Mouse (Mus musculus): Measurements from ENCODE around the gene Tle3. TPM values are rescaled to one million over a fixed set of nuclear protein-coding genes. Genes with fewer than 3 reads are reported as not detected.

Tle3 gene
- polyA plus RNA-seq, 1 experiment from 2014 or later = 7.3 TPM

DNA sequence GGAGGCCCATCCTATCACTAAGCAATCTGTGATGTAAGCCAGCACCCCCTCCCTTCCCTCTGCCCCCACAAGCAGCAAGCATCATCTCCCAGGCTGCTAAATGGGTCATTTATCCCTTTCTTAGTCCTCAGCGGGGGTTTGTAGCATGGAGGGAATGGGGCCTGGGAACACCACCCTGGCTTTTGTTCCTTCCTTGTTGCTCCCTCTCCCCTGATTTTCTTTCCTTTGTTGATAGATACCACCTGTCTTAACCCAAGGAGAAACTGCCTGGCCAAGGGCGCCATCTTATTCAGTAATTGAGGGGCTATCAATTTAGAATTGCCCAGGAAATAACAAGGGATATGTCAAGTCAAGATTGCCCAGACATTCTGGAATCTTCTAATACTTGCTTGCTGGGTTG, 14.1 kb downstream of the Tle3 start:
- Histone ChIP-seq H3K4me3 (no peak overlapping the region), H3K9me3 (replicated peaks) (no peaks in the 10 kb centered on the region), H3K27me3 (peaks cover 100% of the 10 kb centered on the region), H3K4me2 (no peak overlapping the region), H3K36me3 (no peaks in the 10 kb centered on the region), H3K4me1 (replicated peaks) (peaks cover 27% of the 10 kb centered on the region), H3K27ac (no peak overlapping the region), H3K9ac (no peak overlapping the region)
- no peak for ATAC-seq (replicated peaks; ENCODE audit: insufficient number of reproducible peaks, insufficient read depth, low FRiP score, low read depth)
- 84% methylated on average over 2 of the region's 2 CpGs for WGBS

DNA sequence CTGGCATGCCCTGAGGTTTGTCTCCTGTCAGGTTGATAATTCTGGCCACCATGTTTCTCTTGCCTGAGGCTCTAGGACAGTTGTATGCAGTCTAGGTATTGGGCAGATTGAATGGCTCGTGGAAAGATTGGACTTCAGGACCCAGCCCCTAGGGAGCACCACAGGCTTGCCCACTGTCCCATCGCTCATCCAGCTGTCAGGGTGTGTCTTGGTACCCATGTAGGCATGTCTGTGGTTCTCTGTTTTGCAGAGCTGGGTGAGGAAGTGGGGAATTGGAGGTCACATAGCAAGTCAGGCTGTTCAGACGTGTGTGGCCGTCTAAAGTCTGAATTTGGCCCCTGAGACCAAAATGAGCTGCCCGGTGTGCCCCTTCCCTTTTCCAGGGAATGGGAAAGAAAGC, 15.6 kb downstream of the Tle3 start:
- peaks cover 22% of the 10 kb centered on the region for H3K4me1 ChIP-seq (replicated peaks)
- H3K4me2 ChIP-seq = no peak overlapping the region
- H3K36me3 ChIP-seq = no peaks in the 10 kb centered on the region
- no peak overlapping the region for H3K9ac ChIP-seq
- no peak for ATAC-seq (replicated peaks; ENCODE audit: insufficient number of reproducible peaks, insufficient read depth, low FRiP score, low read depth)
- WGBS = 84% methylated on average over 5 of the region's 5 CpGs
- H3K27me3 ChIP-seq = peaks cover 100% of the 10 kb centered on the region
- no peak overlapping the region for H3K27ac ChIP-seq
- H3K9me3 ChIP-seq (replicated peaks) = no peaks in the 10 kb centered on the region
- no peak overlapping the region for H3K4me3 ChIP-seq

DNA sequence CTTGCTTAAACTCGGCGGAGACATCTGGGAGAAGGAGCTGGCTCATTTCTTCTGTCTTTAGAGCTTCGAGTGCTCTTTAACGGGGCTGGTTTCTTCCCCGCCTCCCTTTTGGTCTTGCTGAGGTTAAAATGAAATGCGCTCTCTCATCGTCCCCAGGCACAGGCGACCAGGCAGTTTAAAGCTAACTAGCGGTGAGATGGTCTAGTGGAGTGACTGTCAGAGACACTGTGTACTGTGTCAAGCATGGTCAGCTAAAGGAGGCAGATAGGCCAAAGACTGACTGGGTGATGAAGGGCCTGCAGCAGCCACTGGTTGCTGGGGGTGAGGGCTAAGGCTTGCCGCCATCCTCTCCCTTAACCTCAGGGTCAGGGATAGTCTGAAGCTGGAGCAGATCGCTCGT, 16.0 kb downstream of the Tle3 start:
- H3K9me3 ChIP-seq (replicated peaks) = no peaks in the 10 kb centered on the region

DNA sequence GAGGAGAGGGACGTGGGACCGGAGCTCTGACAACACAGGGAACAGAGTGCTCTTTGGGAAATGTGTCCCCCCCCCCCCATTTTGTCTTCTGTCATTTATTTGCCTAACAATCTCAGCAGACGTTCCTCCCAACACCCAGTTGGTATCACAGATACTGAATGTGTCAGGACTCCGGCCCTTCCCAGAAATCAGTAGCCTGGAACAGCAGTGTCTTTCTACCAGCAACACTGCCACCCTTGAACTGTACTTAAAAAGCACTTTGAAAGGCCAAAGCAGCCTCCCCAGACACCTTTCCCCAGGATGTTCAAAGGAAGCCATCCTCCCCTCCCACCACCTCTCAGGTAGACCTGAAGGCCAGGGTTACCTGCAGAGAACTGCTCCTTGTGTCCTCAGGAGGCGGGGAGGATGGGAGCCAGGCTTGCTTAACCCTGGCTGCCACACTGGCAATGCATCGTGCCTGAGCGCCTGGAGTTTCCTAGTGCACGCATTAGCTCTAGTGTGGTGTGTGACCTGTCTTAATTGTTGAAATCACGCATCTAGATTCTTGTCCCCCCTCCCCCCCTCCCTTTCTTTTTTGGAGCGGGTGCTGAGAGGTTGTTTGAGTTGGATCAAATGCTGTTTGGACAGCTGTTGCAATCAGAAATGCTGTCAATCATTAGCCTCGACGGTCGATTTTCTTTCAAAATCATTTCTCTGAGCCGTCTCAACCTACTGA, 16.7 kb downstream of the Tle3 start:
- no peak for ATAC-seq (replicated peaks; ENCODE audit: insufficient number of reproducible peaks, insufficient read depth, low FRiP score, low read depth)
- Histone ChIP-seq H3K36me3 (no peaks in the 10 kb centered on the region; the same call in 1 of the 2 replicates), H3K4me1 (replicated peaks) (peaks cover 22% of the 10 kb centered on the region), H3K27me3 (peaks cover 99% of the 10 kb centered on the region), H3K9ac (no peak overlapping the region), H3K9me3 (replicated peaks) (no peaks in the 10 kb centered on the region), H3K4me2 (no peak overlapping the region), H3K27ac (no peak overlapping the region), H3K4me3 (no peak overlapping the region)
- 69% methylated on average over 14 of the region's 14 CpGs for WGBS

More for the DNA sequence above, 16.0 kb downstream of the Tle3 start:
- Histone ChIP-seq H3K4me1 (replicated peaks) (peaks cover 22% of the 10 kb centered on the region), H3K27me3 (peaks cover 99% of the 10 kb centered on the region), H3K36me3 (no peaks in the 10 kb centered on the region; the same call in 1 of the 2 replicates), H3K4me3 (no peak overlapping the region), H3K4me2 (no peak overlapping the region), H3K9ac (no peak overlapping the region), H3K27ac (no peak overlapping the region)
- 83% methylated on average over 12 of the region's 12 CpGs for WGBS
- ATAC-seq (replicated peaks; ENCODE audit: insufficient number of reproducible peaks, insufficient read depth, low FRiP score, low read depth) = no peak

DNA sequence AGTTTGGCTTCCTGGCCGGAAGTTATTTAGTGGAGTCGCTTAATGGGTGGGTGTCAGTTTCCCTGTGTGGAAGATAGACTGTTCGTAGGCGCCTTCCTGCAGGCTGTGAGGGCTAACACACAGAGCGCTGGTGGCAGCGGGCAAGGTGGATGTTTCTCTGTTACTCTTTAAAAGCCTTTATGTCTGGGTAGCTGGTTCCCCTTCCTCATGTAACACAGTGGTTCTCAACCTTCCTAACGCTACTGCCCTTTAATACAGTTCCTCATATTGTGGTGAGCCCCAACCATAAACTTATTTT, 17.2 kb downstream of the Tle3 start:
- no peaks in the 10 kb centered on the region for H3K9me3 ChIP-seq (replicated peaks)
- no peak overlapping the region for H3K4me2 ChIP-seq
- H3K27ac ChIP-seq = no peak overlapping the region
- 68% methylated on average over 7 of the region's 7 CpGs for whole genome bisulfite sequencing
- H3K27me3 ChIP-seq = peaks cover 99% of the 10 kb centered on the region
- H3K36me3 ChIP-seq = peaks cover 2% of the 10 kb centered on the region
- no peak overlapping the region for H3K9ac ChIP-seq
- H3K4me3 ChIP-seq = no peak overlapping the region
- peaks cover 22% of the 10 kb centered on the region for H3K4me1 ChIP-seq (replicated peaks)
- no peak for ATAC-seq (replicated peaks; ENCODE audit: insufficient number of reproducible peaks, insufficient read depth, low FRiP score, low read depth)

DNA sequence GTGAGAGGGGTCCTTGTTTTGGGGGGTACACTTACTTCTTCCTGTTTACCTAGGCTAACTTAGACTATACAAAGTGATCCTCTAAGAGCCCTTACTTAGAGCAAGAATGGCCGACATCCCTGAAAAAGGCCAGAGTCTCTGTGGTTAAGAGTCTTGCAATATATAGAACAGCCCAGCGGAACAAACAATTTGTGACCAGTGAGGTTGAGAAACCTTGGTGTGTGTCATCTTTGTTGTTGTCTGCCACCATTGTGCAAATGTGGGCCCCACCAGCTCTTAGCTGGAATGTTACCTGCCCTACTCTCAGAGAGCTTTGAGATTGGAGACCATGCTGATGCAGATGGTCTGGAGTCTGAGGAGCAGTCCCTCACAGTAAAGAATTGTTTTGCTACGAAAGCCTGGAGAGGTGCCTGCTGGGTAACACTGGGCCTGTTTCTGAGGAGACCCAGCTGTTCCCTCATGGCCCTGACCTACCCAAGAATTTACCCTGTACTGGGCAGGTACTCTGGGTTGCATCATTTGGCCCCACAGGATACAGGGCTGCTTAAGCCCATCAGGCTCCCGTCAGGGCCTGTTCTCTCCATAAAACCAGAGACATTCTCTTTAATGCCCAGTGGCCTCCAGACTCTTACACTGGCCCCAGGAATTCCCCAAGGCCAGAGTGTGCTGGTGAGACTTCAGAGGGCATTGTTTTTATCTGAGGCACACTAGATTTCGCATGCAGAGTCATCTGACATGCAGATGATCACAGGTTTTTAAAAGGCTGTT, 19.6 kb downstream of the Tle3 start:
- 71% methylated on average over 5 of the region's 5 CpGs for whole genome bisulfite sequencing
- H3K4me2 ChIP-seq = no peak overlapping the region
- H3K27ac ChIP-seq = no peak overlapping the region
- peaks cover 18% of the 10 kb centered on the region for H3K4me1 ChIP-seq (replicated peaks)
- no peak overlapping the region for H3K4me3 ChIP-seq
- no peaks in the 10 kb centered on the region for H3K9me3 ChIP-seq (replicated peaks)
- H3K36me3 ChIP-seq = peaks cover 8% of the 10 kb centered on the region
- H3K9ac ChIP-seq = no peak overlapping the region
- peaks cover 99% of the 10 kb centered on the region for H3K27me3 ChIP-seq
- no peak for ATAC-seq (replicated peaks; ENCODE audit: insufficient number of reproducible peaks, insufficient read depth, low FRiP score, low read depth)

DNA sequence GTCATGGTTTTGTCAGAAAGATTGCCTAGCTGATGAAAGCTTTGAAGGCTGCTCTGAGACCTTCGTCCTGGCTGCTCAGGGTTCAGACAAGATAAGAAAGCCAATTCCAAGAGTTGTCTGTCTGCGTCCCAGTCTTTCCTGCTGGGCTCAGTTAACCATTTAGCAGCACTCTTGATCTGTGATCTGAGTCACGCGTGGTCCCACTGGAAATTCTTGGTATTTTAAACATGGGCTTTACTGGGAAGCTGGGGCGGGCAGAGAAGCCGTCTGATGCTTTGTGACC, 20.1 kb downstream of the Tle3 start:
- Histone ChIP-seq H3K4me1 (replicated peaks) (peaks cover 23% of the 10 kb centered on the region), H3K9me3 (replicated peaks) (no peaks in the 10 kb centered on the region), H3K9ac (no peak overlapping the region), H3K4me3 (no peak overlapping the region), H3K4me2 (no peak overlapping the region), H3K36me3 (peaks cover 8% of the 10 kb centered on the region), H3K27me3 (peaks cover 99% of the 10 kb centered on the region), H3K27ac (no peak overlapping the region)
- WGBS = 62% methylated on average over 6 of the region's 6 CpGs
- ATAC-seq (replicated peaks; ENCODE audit: insufficient number of reproducible peaks, insufficient read depth, low FRiP score, low read depth) = no peak

DNA sequence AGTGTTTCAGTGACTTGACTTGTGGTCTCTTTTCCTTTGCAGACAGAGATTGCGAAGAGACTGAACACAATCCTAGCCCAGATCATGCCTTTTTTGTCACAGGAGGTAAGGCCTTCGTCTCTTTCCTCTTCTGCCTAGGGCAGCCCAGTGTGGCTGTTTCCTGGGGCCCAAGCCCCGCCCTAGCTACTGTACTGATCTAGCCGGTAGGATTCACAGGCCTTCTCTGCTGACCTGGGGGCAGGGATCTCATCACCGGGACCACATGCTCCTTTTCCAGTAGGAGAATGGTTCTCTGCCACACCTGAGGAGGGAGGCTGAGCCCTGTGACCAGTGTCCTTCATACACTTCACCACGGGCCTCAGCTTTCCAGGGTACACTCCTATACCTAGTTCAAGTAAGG, 21.0 kb downstream of the Tle3 start:
- peaks cover 8% of the 10 kb centered on the region for H3K36me3 ChIP-seq
- peaks cover 22% of the 10 kb centered on the region for H3K4me1 ChIP-seq (replicated peaks)
- 84% methylated on average over 6 of the region's 6 CpGs for WGBS
- H3K4me2 ChIP-seq = no peak overlapping the region
- no peaks in the 10 kb centered on the region for H3K9me3 ChIP-seq (replicated peaks)
- no peak overlapping the region for H3K9ac ChIP-seq
- ATAC-seq (replicated peaks; ENCODE audit: insufficient number of reproducible peaks, insufficient read depth, low FRiP score, low read depth) = no peak
- H3K27me3 ChIP-seq = peaks cover 99% of the 10 kb centered on the region
- H3K4me3 ChIP-seq = no peak overlapping the region
- no peak overlapping the region for H3K27ac ChIP-seq

DNA sequence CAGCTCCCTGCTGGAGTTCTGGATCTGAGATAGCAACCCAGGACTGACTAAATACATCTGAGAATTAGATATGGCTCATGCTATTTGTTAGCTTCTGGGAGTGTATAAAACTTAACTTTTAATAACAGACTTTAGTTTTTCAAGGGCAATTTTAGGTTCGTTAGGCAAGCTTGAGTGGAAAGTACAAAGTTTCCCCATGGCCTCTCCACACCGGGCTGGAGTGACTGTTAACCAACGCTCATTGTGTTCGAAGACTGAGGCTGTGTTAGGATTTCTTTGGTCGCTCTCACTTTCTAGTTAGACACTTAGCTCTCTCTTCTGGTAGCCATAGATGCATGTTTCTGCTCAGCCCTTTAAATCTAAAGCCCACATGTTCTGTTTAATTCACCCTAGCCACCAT, 21.7 kb downstream of the Tle3 start:
- H3K27ac ChIP-seq = no peak overlapping the region
- no peak overlapping the region for H3K4me3 ChIP-seq
- 94% methylated on average over 5 of the region's 5 CpGs for WGBS
- ATAC-seq (replicated peaks; ENCODE audit: insufficient number of reproducible peaks, insufficient read depth, low FRiP score, low read depth) = no peak
- no peak overlapping the region for H3K4me2 ChIP-seq
- H3K9me3 ChIP-seq (replicated peaks) = no peaks in the 10 kb centered on the region
- peaks cover 15% of the 10 kb centered on the region for H3K36me3 ChIP-seq
- H3K27me3 ChIP-seq = peaks cover 99% of the 10 kb centered on the region
- H3K4me1 ChIP-seq (replicated peaks) = peaks cover 21% of the 10 kb centered on the region
- H3K9ac ChIP-seq = no peak overlapping the region

DNA sequence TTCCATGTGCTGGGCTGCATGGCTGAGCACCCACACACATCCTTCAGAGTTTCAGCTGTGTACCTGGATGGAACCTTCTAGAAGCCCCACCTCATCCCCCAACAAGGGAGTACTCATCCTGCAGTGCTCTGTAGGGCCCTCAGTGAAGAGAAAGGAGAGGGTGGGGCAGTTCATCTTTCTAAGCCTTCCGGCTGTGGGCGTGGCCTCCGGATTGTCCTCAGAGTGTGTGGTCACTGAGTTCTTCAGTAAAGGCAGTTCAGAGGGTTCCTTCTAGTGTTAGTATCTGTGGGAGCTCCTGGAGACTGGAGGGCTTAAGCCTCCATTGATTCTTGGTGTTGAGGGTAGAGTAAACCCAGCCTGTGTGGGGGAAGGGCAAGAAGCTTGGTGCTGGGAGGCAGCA, 22.9 kb downstream of the Tle3 start:
- Histone ChIP-seq H3K4me1 (replicated peaks) (peaks cover 21% of the 10 kb centered on the region), H3K9me3 (replicated peaks) (no peaks in the 10 kb centered on the region), H3K36me3 (peaks cover 18% of the 10 kb centered on the region), H3K4me2 (no peak overlapping the region), H3K4me3 (no peak overlapping the region), H3K9ac (no peak overlapping the region), H3K27me3 (peaks cover 99% of the 10 kb centered on the region), H3K27ac (no peak overlapping the region)
- 86% methylated on average over 3 of the region's 3 CpGs for WGBS
- ATAC-seq (replicated peaks; ENCODE audit: insufficient number of reproducible peaks, insufficient read depth, low FRiP score, low read depth) = no peak

DNA sequence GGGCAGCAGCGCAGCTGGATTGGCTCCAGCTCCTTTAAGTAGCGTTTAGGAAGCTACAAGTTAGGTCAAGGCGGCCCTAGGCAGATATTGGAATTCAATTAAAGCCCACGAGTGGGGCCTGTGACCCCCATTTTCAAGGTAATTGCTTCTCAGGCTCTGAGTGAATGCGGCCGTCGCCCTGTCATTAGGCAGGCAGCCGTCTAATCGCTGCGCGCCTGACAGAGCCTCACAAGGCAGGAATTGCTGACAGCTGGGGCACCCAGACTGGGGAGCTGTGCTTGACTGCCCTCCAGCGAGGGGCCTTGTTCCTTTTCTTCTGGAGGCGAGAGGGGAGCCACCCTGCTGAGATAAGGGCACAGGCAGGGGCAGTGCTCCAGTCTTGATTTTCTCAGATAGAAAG, 24.3 kb downstream of the Tle3 start:
- no peak for ATAC-seq (replicated peaks; ENCODE audit: insufficient number of reproducible peaks, insufficient read depth, low FRiP score, low read depth)
- Histone ChIP-seq H3K4me1 (replicated peaks) (peaks cover 21% of the 10 kb centered on the region), H3K36me3 (peaks cover 19% of the 10 kb centered on the region), H3K4me3 (no peak overlapping the region), H3K4me2 (no peak overlapping the region), H3K27me3 (peaks cover 99% of the 10 kb centered on the region), H3K9me3 (replicated peaks) (no peaks in the 10 kb centered on the region), H3K9ac (no peak overlapping the region; the same call in 1 of the 2 replicates), H3K27ac (no peak overlapping the region)
- 50% methylated on average over 13 of the region's 13 CpGs for WGBS

DNA sequence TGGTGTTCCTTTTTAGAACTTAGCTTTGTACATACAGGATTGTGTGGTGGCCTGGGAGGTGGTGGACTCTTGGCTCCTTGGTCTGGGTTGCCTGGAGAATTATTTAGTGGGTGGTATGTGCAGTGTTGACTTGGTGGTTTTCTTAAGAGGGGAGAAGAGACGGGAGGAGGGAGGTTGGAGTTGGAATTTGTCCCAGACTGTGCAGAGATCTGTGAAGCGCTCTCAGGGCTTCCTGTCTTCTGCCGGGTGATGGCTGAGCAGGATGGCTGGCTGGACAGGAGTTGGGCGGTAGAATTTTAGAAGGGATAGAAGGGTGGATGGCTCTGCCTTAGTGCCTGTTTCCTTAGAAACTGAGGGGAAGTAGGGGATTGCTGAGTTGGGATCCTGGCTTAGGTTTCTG, 25.0 kb downstream of the Tle3 start:
- 52% methylated on average over 4 of the region's 4 CpGs for WGBS
- Histone ChIP-seq H3K9me3 (replicated peaks) (no peaks in the 10 kb centered on the region), H3K27ac (no peak overlapping the region), H3K9ac (no peak overlapping the region), H3K4me2 (no peak overlapping the region), H3K27me3 (peaks cover 99% of the 10 kb centered on the region), H3K4me3 (no peak overlapping the region), H3K4me1 (replicated peaks) (peaks cover 14% of the 10 kb centered on the region), H3K36me3 (peaks cover 19% of the 10 kb centered on the region)
- no peak for ATAC-seq (replicated peaks; ENCODE audit: insufficient number of reproducible peaks, insufficient read depth, low FRiP score, low read depth)
